Mouse (Mus musculus) intestine, embryonic 16.5 days (tissue): ENCODE results near the gene Arhgap45. TPM values are rescaled to one million over a fixed set of nuclear protein-coding genes. Genes with fewer than 3 reads are reported as not detected.
A peak's percentile ranks its signal among the peaks of the same experiment; 100 is the strongest.

Experiments
- ATAC-seq: fragments of 200-750 bp; cut with Nextera tagmentation; 2 replicates; pipeline ENCODE4 v1.8.0; 2017; ENCODE audit warnings: moderate TSS enrichment, moderate library complexity
- H3K27ac ChIP-seq: fragments of 300-500 bp; sonication (generic); 2 replicates; pipeline ENCODE4 v1.5.1; 2014; ENCODE audit warnings: mild to moderate bottlenecking, low read length
- H3K27me3 ChIP-seq: fragments of 300-500 bp; sonication (generic); replicated peaks from 2 replicates; pipeline ENCODE4 v1.6.1; 2014; ENCODE audit warnings: low read length, control low read depth, mixed read lengths; ENCODE audit not compliant: control insufficient read depth, insufficient read depth
- H3K36me3 ChIP-seq: fragments of 300-500 bp; sonication (generic); 2 replicates; pipeline ENCODE4 v1.6.1; 2014; ENCODE audit warnings: low read length, control low read depth; ENCODE audit not compliant: control insufficient read depth, insufficient read depth
- H3K4me1 ChIP-seq: fragments of 300-500 bp; sonication (generic); 2 replicates; pipeline ENCODE4 v1.6.1; 2014; ENCODE audit warnings: low read length, control low read depth, mixed read lengths; ENCODE audit not compliant: control insufficient read depth, insufficient read depth
- H3K4me2 ChIP-seq: fragments of 300-500 bp; sonication (generic); 2 replicates; pipeline ENCODE4 v1.6.1; 2014; ENCODE audit warnings: low read depth, low read length, control low read depth
- H3K4me3 ChIP-seq: fragments of 300-500 bp; sonication (generic); 2 replicates; pipeline ENCODE4 v1.5.1; 2014; ENCODE audit warnings: mild to moderate bottlenecking, low read length
- H3K9ac ChIP-seq: fragments of 300-500 bp; sonication (generic); 2 replicates; pipeline ENCODE4 v1.6.1; 2014; ENCODE audit warnings: low read depth, low read length
- H3K9me3 ChIP-seq: fragments of 300-500 bp; sonication (generic); 2 replicates; pipeline ENCODE4 v1.6.1; 2016; ENCODE audit warnings: low read length, control low read depth; ENCODE audit not compliant: control insufficient read depth
- WGBS: fragments of 180-500 bp; shearing (Covaris S2); extraction: QIAGEN DNeasy Blood & Tissue Kit; methylation state at CpG from one replicate; pipeline ENCODE4 v1.1.7; 2014; 5-methylcytosine and 5-hydroxymethylcytosine counted together
- polyA plus RNA-seq: library from polyadenylated mRNA; unstranded; fragments of >200 nt; fragmentation: Nextera tagmentation; extraction: Ambion mirVana; gene quantifications from 2 replicates; pipeline ENCODE4 v1.2.1, GENCODE M21; 2015

Gene Arhgap45
- polyA plus RNA-seq, 1 experiment from 2014 or later, result 7.3 TPM

DNA sequence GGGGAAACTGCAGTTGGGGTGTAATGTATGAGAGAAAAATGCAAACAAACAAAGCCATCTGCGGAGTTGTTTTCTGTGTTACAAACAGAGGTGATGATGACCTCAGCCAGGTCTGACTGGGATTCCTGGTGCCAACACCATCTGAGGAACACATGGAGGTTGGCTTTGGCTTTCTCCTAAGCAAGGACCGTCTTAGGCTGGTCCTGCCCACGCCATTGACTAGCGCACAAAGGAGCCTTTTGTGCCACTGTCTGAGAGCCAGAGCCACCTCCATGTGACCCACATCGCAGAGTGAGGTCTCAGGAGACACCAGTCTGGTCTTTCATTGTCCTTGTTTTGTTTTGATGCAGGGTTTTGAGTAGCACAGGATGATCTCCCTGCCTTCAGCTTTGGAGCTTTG, 31.9 kb downstream of the Arhgap45 start:
- no peak for ATAC-seq
- WGBS, result 42% methylated on average over 5 of the region's 5 CpGs
- peak overlapping the region; percentile 65 for H3K27ac ChIP-seq
- H3K27me3 ChIP-seq, result no peaks in the 10 kb centered on the region
- no peaks in the 10 kb centered on the region for H3K9me3 ChIP-seq
- peaks cover 37% of the 10 kb centered on the region for H3K4me1 ChIP-seq
- no peak overlapping the region for H3K4me3 ChIP-seq
- H3K9ac ChIP-seq, result no peak overlapping the region
- H3K4me2 ChIP-seq, result no peak overlapping the region
- H3K36me3 ChIP-seq, result no peaks in the 10 kb centered on the region

GRCm38 (mm10) chr10:80048834-80049233, 32.4 kb downstream of the Arhgap45 start:
- H3K27ac ChIP-seq, result peak overlapping the region; percentile 65
- ATAC-seq, result no peak
- no peaks in the 10 kb centered on the region for H3K9me3 ChIP-seq
- H3K9ac ChIP-seq, result no peak overlapping the region
- no peaks in the 10 kb centered on the region for H3K27me3 ChIP-seq
- H3K4me3 ChIP-seq, result no peak overlapping the region
- H3K4me1 ChIP-seq, result peaks cover 37% of the 10 kb centered on the region
- H3K4me2 ChIP-seq, result no peak overlapping the region
- WGBS, result 48% methylated on average over 3 of the region's 3 CpGs
- H3K36me3 ChIP-seq, result no peaks in the 10 kb centered on the region

- H3K4me3 ChIP-seq, result no peak overlapping the region
- peaks cover 42% of the 10 kb centered on the region for H3K4me1 ChIP-seq
- WGBS, result 49% methylated on average over 6 of the region's 6 CpGs
- no peaks in the 10 kb centered on the region for H3K27me3 ChIP-seq
- H3K36me3 ChIP-seq, result peaks cover under 1% of the 10 kb centered on the region; the same call in 1 of the 2 replicates
- H3K4me2 ChIP-seq, result no peak overlapping the region; the same call in 1 of the 2 replicates
- H3K9ac ChIP-seq, result peak overlapping the region; percentile 36; the same call in 1 of the 2 replicates
- ATAC-seq, result no peak
- H3K27ac ChIP-seq, result peak overlapping the region; percentile 85
- no peaks in the 10 kb centered on the region for H3K9me3 ChIP-seq
Observed at GRCm38 (mm10) chr10:80050244-80050643, 33.8 kb downstream of the Arhgap45 start.

GRCm38 (mm10) chr10:80050885-80051617, 34.6 kb downstream of the Arhgap45 start:
- WGBS, result 32% methylated on average over 15 of the region's 15 CpGs
- Histone ChIP-seq H3K27me3 (no peaks in the 10 kb centered on the region), H3K9ac (peak overlapping the region; percentile 36), H3K9me3 (no peaks in the 10 kb centered on the region), H3K4me3 (no peak overlapping the region), H3K4me2 (peak overlapping the region; percentile 6; the same call in 1 of the 2 replicates), H3K36me3 (peaks cover 2% of the 10 kb centered on the region; the same call in 1 of the 2 replicates), H3K27ac (peak overlapping the region; percentile 85), H3K4me1 (peaks cover 48% of the 10 kb centered on the region)
- ATAC-seq, result no peak

GRCm38 (mm10) chr10:80051618-80052373, 35.3 kb downstream of the Arhgap45 start:
- H3K27me3 ChIP-seq, result no peaks in the 10 kb centered on the region
- no peaks in the 10 kb centered on the region for H3K9me3 ChIP-seq
- WGBS, result 34% methylated on average over 13 of the region's 14 CpGs
- H3K27ac ChIP-seq, result peak overlapping the region; percentile 85
- peaks cover 5% of the 10 kb centered on the region; the same call in 1 of the 2 replicates for H3K36me3 ChIP-seq
- 0 out of 2 replicates have a peak overlapping the region, but pooled peaks have one; percentile 18 for H3K4me2 ChIP-seq
- H3K4me1 ChIP-seq, result peaks cover 48% of the 10 kb centered on the region
- ATAC-seq, result peak; percentile 36
- H3K4me3 ChIP-seq, result no peak overlapping the region
- H3K9ac ChIP-seq, result peak overlapping the region; percentile 34

GRCm38 (mm10) chr10:80052374-80052764, 35.9 kb downstream of the Arhgap45 start:
- WGBS, result 84% methylated on average over 5 of the region's 5 CpGs
- H3K27ac ChIP-seq, result peak overlapping the region; percentile 85
- H3K36me3 ChIP-seq, result peaks cover 5% of the 10 kb centered on the region; the same call in 1 of the 2 replicates
- H3K4me3 ChIP-seq, result no peak overlapping the region
- no peak for ATAC-seq
- no peak overlapping the region for H3K4me2 ChIP-seq
- H3K4me1 ChIP-seq, result peaks cover 46% of the 10 kb centered on the region
- H3K9me3 ChIP-seq, result no peaks in the 10 kb centered on the region
- peak overlapping the region; percentile 34; the same call in 1 of the 2 replicates for H3K9ac ChIP-seq
- H3K27me3 ChIP-seq, result no peaks in the 10 kb centered on the region

- peak overlapping the region; percentile 75 for H3K4me2 ChIP-seq
- H3K4me3 ChIP-seq, result peak overlapping the region; percentile 88
- H3K9ac ChIP-seq, result peak overlapping the region; percentile 99
- 1% methylated on average over 47 of the region's 47 CpGs for WGBS
- peak; percentile 93 for ATAC-seq
- H3K9me3 ChIP-seq, result no peaks in the 10 kb centered on the region
- H3K36me3 ChIP-seq, result peaks cover 11% of the 10 kb centered on the region
- no peaks in the 10 kb centered on the region for H3K27me3 ChIP-seq
- peaks cover 41% of the 10 kb centered on the region for H3K4me1 ChIP-seq
- H3K27ac ChIP-seq, result peak overlapping the region; percentile 99
Observed at GRCm38 (mm10) chr10:80053259-80053780, 36.9 kb downstream of the Arhgap45 start.

- peak overlapping the region; percentile 88 for H3K4me3 ChIP-seq
- peak overlapping the region; percentile 99 for H3K9ac ChIP-seq
- peaks cover 37% of the 10 kb centered on the region for H3K4me1 ChIP-seq
- H3K27ac ChIP-seq, result peak overlapping the region; percentile 99
- WGBS, result under 1% methylated on average over 77 of the region's 77 CpGs
- peak overlapping the region; percentile 75 for H3K4me2 ChIP-seq
- peaks cover 14% of the 10 kb centered on the region for H3K36me3 ChIP-seq
- H3K9me3 ChIP-seq, result no peaks in the 10 kb centered on the region
- no peaks in the 10 kb centered on the region for H3K27me3 ChIP-seq
- ATAC-seq, result peak; percentile 53
Observed at GRCm38 (mm10) chr10:80053831-80054815, 37.7 kb downstream of the Arhgap45 start.
